Mouse (Mus musculus) CD4-positive naive resting alpha-beta T cell, adult 57 days (primary cell): ENCODE results near the gene Gm20817. TPM values are rescaled to one million over a fixed set of nuclear protein-coding genes. Genes with fewer than 3 reads are reported as not detected.

Source experiments
- total RNA-seq: library from RNA; stranded (reverse); gene quantifications from one replicate; pipeline ENCODE4 v1.2.4, GENCODE M21; 2023

Gene Gm20817
- total RNA-seq, result not detected

GRCm38 (mm10) chrY:68832628-68833027, at the start of gene Gm20817:
Gene Gm20817 (minus strand): TSS chrY:68832728.

